Mouse (Mus musculus): ENCODE measurements around the gene 9330159F19Rik.
A peak's percentile ranks its signal among the peaks of the same experiment; 100 is the strongest.

Gene 9330159F19Rik

DNA sequence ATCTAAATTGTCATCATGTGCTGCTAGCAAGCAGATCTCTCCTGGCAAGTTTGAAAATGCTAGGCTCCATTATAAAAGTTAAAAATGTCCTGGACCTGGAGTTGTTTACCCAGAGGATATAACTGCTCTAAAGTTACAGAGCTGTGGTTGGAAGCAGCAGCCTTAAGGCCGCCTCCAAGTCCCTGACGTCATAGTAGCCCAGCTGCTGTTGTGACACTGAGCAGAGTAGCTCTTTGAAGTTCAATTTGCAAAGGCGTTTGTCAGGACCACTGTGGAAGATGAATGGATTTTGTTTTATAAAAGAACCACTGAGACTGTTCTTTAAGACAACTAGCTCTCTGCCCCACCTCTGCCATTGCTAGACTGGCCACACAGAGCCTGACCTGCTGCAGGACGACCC lies at the start of gene 9330159F19Rik:
TSS of gene 9330159F19Rik (plus strand) at position 154 of the 400 bp plus-strand sequence.
- ATAC-seq (ENCODE audit: low TSS enrichment), result peak; percentile 80

DNA sequence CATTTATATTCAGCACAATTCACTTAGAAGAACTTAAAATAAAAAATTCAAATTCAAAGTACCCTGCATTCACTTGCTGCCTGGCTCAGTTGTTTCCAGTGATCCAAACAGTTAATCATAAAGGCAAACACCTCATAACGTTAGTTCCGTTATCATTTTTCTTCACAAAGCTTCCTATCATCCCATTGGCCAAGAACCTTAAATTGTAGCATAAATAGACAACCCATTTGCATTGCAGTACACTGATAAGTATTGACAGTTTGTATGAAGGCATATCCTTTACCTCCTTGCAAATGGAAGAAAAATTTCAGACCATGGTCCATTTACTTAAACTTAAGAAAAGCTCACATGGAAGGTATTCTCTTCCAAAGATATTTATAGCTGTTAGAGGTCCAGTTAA lies 49.7 kb upstream of the 9330159F19Rik start:
- no peak for ATAC-seq (ENCODE audit: low TSS enrichment)

DNA sequence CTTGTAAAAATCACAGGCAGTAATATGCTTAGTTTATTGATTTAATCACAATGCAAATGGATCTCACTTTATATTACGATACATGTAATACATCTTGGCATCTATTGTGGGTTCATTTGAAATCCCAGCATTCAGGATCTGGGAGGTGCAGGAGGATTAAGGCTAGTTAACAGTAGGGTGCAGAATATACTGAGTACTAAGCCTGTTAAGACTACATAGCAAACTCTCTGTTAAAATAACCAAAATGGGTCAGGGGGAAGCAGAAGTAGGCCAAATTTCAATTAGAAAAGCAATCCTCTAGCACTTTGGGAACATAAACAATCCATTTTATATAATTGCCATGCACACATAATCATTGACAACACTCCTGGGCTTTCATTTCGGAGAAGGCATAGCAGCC lies 37.6 kb upstream of the 9330159F19Rik start:
- no peak for ATAC-seq (ENCODE audit: low TSS enrichment)

DNA sequence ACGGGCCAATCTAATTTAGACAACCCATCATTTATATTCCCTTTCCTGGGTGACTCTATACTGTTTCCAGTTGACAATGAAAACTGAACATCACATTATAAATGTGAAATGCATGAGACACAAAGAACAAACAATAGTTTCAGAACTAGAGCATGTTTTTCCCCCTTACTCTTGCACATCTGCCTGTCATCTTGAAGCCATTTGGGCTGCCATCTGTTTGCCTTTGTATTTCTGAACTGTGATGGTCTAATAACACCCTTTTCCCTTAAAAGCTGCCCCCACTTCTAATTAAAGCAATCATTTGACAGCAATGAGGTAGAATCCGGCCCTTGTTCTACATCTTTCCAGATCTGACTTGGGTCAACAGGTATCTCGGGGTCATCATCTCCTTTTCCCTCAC lies 35.8 kb upstream of the 9330159F19Rik start:
- ATAC-seq (ENCODE audit: low TSS enrichment), result no peak

GRCm38 (mm10) chr10:29176881-29177280 lies 34.5 kb upstream of the 9330159F19Rik start:
- ATAC-seq (ENCODE audit: low TSS enrichment), result peak; percentile 68

GRCm38 (mm10) chr10:29178003-29178402 lies 33.4 kb upstream of the 9330159F19Rik start:
- peak; percentile 84 for ATAC-seq (ENCODE audit: low TSS enrichment)

DNA sequence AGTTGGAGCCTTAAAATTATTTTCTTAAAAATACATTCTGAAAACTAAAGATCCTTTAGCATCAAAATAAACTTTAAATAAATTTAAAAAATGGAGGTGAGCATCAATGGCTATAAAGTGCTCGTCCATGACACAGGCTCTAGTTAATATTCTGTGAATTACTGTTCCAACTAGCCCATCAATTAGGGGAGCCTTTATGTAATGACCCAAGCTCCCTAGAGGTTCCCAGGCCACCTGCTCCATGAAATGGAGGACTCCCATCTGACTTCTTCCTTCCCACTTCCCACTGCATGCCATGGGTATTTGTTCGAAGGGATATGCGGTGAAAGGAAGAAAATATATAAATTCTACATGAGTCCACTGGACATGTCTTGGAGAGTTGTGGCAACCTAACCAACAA lies 31.2 kb upstream of the 9330159F19Rik start:
- ATAC-seq (ENCODE audit: low TSS enrichment), result no peak

GRCm38 (mm10) chr10:29181046-29181445 lies 30.4 kb upstream of the 9330159F19Rik start:
- peak; percentile 52 for ATAC-seq (ENCODE audit: low TSS enrichment)

DNA sequence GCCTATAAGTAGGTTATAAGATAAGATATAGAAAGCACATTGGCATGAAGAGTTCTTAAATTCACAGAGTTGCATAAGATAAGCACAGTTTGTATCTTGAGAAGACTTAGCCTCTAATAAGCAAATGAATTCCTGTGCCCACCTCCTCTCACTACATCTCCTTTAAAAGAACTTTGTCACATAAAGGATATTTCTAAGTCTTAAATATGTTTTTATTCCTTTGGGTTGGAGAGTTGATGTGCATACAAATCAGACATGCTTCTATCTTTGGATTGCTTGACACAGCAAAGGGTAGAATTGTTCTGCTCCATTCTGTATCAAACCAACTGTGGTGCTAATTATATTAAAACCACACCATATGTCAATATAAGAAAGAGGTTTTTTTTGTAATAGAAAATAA lies 17.6 kb upstream of the 9330159F19Rik start:
- ATAC-seq (ENCODE audit: low TSS enrichment), result peak; percentile 79

DNA sequence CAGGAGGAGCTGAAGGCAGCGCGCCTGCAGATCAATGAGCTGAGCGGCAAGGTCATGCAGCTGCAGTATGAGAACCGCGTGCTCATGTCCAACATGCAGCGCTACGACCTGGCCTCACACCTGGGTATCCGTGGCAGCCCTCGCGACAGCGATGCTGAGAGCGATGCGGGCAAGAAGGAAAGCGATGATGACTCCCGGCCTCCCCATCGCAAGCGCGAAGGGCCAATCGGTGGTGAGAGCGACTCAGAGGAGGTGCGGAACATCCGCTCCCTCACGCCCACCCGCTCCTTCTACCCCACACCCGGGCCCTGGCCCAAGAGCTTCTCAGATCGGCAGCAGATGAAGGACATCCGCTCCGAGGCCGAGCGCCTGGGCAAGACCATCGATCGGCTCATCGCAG lies 14.6 kb upstream of the 9330159F19Rik start:
- no peak for ATAC-seq (ENCODE audit: low TSS enrichment)

GRCm38 (mm10) chr10:29198642-29199041 lies 12.8 kb upstream of the 9330159F19Rik start, which contains the start of gene Gm49353:
Gene Gm49353, plus strand, starts transcription at chr10:29198954.
- ATAC-seq (ENCODE audit: low TSS enrichment), result peak; percentile 66

GRCm38 (mm10) chr10:29199835-29200234 lies 11.6 kb upstream of the 9330159F19Rik start:
- ATAC-seq (ENCODE audit: low TSS enrichment), result no peak

GRCm38 (mm10) chr10:29200609-29201008 lies 10.8 kb upstream of the 9330159F19Rik start:
- ATAC-seq (ENCODE audit: low TSS enrichment), result no peak

DNA sequence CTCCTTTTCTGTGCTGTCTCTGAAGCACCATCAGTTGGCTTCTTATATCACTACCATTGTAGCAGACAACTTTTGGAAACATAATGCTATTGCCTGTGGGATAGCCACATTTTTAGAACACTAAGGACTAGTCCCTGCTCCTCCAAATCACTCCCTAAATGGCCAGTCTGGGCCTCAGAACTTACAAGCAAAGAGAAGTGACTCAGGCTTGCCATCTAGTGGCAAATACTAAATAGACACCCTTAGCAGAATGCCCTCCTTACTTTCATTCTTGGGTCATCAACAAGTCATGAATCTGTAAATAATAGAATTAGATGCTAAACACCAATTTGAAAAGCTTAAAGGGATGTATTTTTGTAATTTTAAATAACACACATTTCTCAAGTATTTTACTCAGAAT lies 4.7 kb upstream of the 9330159F19Rik start:
- ATAC-seq (ENCODE audit: low TSS enrichment), result peak; percentile 74

- ATAC-seq (ENCODE audit: low TSS enrichment), result no peak
Observed at GRCm38 (mm10) chr10:29208735-29209134, 2.7 kb upstream of the 9330159F19Rik start.

- ATAC-seq (ENCODE audit: low TSS enrichment), result peak; percentile 91
Observed at GRCm38 (mm10) chr10:29213534-29214100, 2.2 kb downstream of the 9330159F19Rik start.

GRCm38 (mm10) chr10:29216957-29217356 lies 5.6 kb downstream of the 9330159F19Rik start:
- ATAC-seq (ENCODE audit: low TSS enrichment), result no peak

GRCm38 (mm10) chr10:29217451-29217850 lies 6.0 kb downstream of the 9330159F19Rik start:
- ATAC-seq (ENCODE audit: low TSS enrichment), result no peak

- ATAC-seq (ENCODE audit: low TSS enrichment), result no peak
Observed at GRCm38 (mm10) chr10:29225329-29225728, 13.9 kb downstream of the 9330159F19Rik start.

- no peak for ATAC-seq (ENCODE audit: low TSS enrichment)
Observed at GRCm38 (mm10) chr10:29231208-29231607, 19.8 kb downstream of the 9330159F19Rik start.

Data from frontal cortex, adult (tissue).